Mouse (Mus musculus) lung, adult 2 months (tissue): ENCODE measurements around the gene Snrpc.

Experiments
- CTCF ChIP-seq: fragments of 200-500 bp; IDR thresholded peaks from 2 replicates; pipeline ENCODE4 v1.5.1; 2011; ENCODE audit warnings: mild to moderate bottlenecking, low read length, control low read depth; ENCODE audit not compliant: insufficient read depth
- POLR2A ChIP-seq: fragments of 200-500 bp; IDR thresholded peaks from 2 replicates; pipeline ENCODE4 v1.6.1; 2011; ENCODE audit warnings: low read depth, mild to moderate bottlenecking, control low read depth, low read length, borderline replicate concordance; ENCODE audit errors: extremely low read depth

DNA sequence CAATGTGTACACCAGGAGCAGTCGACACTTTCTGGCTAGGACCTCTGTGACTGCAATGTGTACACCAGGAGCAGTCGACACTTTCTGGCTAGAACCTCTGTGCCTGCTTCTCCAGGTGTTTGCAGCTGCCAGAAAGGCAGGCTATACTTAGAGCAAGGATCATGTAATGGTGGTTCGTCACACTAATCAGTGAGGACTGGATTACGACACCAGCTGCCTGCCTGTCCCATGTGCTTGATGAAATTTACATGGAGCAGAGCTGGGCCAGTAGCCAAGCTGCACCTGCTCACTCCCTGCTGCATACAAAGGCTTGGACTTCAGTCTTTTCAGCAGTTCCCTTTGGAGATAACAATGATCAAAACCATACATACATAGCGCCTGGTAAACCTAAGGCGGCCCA lies 41.2 kb upstream of the Snrpc start:
- no peak for TF ChIP-seq CTCF
- TF ChIP-seq POLR2A = no peak
